Comparison of ENCODE assay signal across 8 mouse cellular contexts in genomic region chr19:46518828-46519621, GRCm38 (mm10). TPM values are rescaled to one million over a fixed set of nuclear protein-coding genes. Genes with fewer than 3 reads are reported as not detected.
DNase-seq lines count a peak whose midpoint lies in the region; ATAC-seq and TF ChIP-seq lines count a peak whose summit lies in the region.

No protein-coding gene starts in this region.

- DNase-seq in heart, postnatal 14 days: no peak
- no peak for DNase-seq in MEL (ENCODE audit: low read depth, low spot score)
- DNase-seq in hindbrain, embryonic 11.5 days (ENCODE audit: low spot score): peak; percentile 11
- DNase-seq in liver, postnatal 0 days: no peak
- no peak for DNase-seq in frontal cortex, adult 2 months (ENCODE audit: extremely low spot score in 1 of 2, low spot score in 1 of 2)
- no peak for DNase-seq in gastrocnemius, adult 8-10 months (ENCODE audit: low spot score in 2 of 2)

- no peak for TF ChIP-seq RAD21 in MEL (IDR thresholded peaks at IDR 0.05; ENCODE audit: low read depth, low read length)

- ATAC-seq in heart, embryonic 14.5 days (ENCODE audit: insufficient number of reproducible peaks, insufficient read depth, low FRiP score, low read depth): no peak
- ATAC-seq in hindbrain, embryonic 11.5 days (ENCODE audit: low FRiP score): no peak
- ATAC-seq in liver, postnatal 0 days: peak; percentile 4; the same call in 1 of the 2 replicates
- ATAC-seq in inflammation-experienced regulatory T-cells, adult 6 months: no peak

- peaks cover 34% of the 10 kb centered on the region for H3K36me3 ChIP-seq in heart, embryonic 14.5 days (ENCODE audit: control insufficient read depth, insufficient read depth, low read length)
- peaks cover 1 to 4% of the 10 kb centered on the region in 2 experiments for H3K36me3 ChIP-seq in MEL (ENCODE audit: control insufficient read depth in 1 of 2, insufficient read depth in 2 of 2, low read length in 2 of 2)
- peaks cover 13% of the 10 kb centered on the region for H3K36me3 ChIP-seq in hindbrain, embryonic 11.5 days (ENCODE audit: control insufficient read depth, insufficient read depth, low read length)
- peaks cover 24% of the 10 kb centered on the region for H3K36me3 ChIP-seq in liver, postnatal 0 days (replicated peaks; ENCODE audit: insufficient read depth, low read length)

- H3K9ac ChIP-seq in heart, embryonic 14.5 days (ENCODE audit: low read length): peak overlapping the region; percentile 69
- no peak overlapping the region for H3K9ac ChIP-seq in MEL (ENCODE audit: control insufficient read depth, low read depth, low read length, poor library complexity, severe bottlenecking)
- H3K9ac ChIP-seq in hindbrain, embryonic 11.5 days (ENCODE audit: low read depth, low read length): peak overlapping the region; percentile 45; the same call in 1 of the 2 replicates
- peak overlapping the region; percentile 35; the same call in 1 of the 2 replicates for H3K9ac ChIP-seq in liver, postnatal 0 days (replicated peaks)

- peaks cover 28 to 41% of the 10 kb centered on the region in 2 experiments for H3K4me1 ChIP-seq in heart, embryonic 14.5 days (ENCODE audit: control insufficient read depth in 2 of 2, insufficient read depth in 2 of 2, low read length in 2 of 2)
- H3K4me1 ChIP-seq in MEL (ENCODE audit: control insufficient read depth in 1 of 2, insufficient read depth in 2 of 2, low read length in 2 of 2): peaks cover 6 to 13% of the 10 kb centered on the region in 2 experiments
- H3K4me1 ChIP-seq in hindbrain, embryonic 11.5 days (replicated peaks; ENCODE audit: control insufficient read depth, insufficient read depth, low read length): peaks cover 20% of the 10 kb centered on the region
- H3K4me1 ChIP-seq in liver, postnatal 0 days (ENCODE audit: insufficient read depth): peaks cover 37% of the 10 kb centered on the region

- H3K9me3 ChIP-seq in heart, embryonic 14.5 days (ENCODE audit: control insufficient read depth, low read length): no peaks in the 10 kb centered on the region
- H3K9me3 ChIP-seq in MEL (replicated peaks; ENCODE audit: insufficient read depth, low read length): no peaks in the 10 kb centered on the region
- H3K9me3 ChIP-seq in hindbrain, embryonic 11.5 days (ENCODE audit: control insufficient read depth, low read length): no peaks in the 10 kb centered on the region
- no peaks in the 10 kb centered on the region for H3K9me3 ChIP-seq in liver, postnatal 0 days (ENCODE audit: low read length)

- no peak for TF ChIP-seq POLR2A in MEL (IDR thresholded peaks at IDR 0.05; ENCODE audit: control insufficient read depth in 1 of 2, insufficient read depth in 1 of 2, low read depth in 1 of 2, low read length in 2 of 2, poor library complexity in 1 of 2)

- intact Hi-C loops in heart, postnatal 14 days (cut with DNase I): no loop called here

- no peaks in the 10 kb centered on the region for H3K27me3 ChIP-seq in heart, embryonic 14.5 days (ENCODE audit: control insufficient read depth, insufficient read depth, low read length)
- no peaks in the 10 kb centered on the region for H3K27me3 ChIP-seq in MEL (ENCODE audit: control insufficient read depth in 1 of 2, insufficient read depth in 2 of 2, low read length in 2 of 2)
- H3K27me3 ChIP-seq in hindbrain, embryonic 11.5 days (ENCODE audit: control insufficient read depth, insufficient read depth, low read length): no peaks in the 10 kb centered on the region
- H3K27me3 ChIP-seq in liver, postnatal 0 days (ENCODE audit: insufficient read depth, low read length): peaks cover 6% of the 10 kb centered on the region; the same call in 1 of the 2 replicates

- H3K79me2 ChIP-seq in MEL (ENCODE audit: control insufficient read depth, insufficient read depth, low read length, poor library complexity): no peaks in the 10 kb centered on the region

- no peak for TF ChIP-seq EP300 in MEL (IDR thresholded peaks at IDR 0.05; ENCODE audit: low read depth in 1 of 2, low read length in 2 of 2)
- no peak for TF ChIP-seq EP300 in liver, postnatal 0 days (IDR thresholded peaks at IDR 0.05; ENCODE audit: low read depth)

- peak overlapping the region; percentile 71 for H3K4me2 ChIP-seq in heart, embryonic 14.5 days (ENCODE audit: low read length)
- H3K4me2 ChIP-seq in hindbrain, embryonic 11.5 days (replicated peaks; ENCODE audit: low read depth, low read length): peak overlapping the region; percentile 32; the same call in 1 of the 2 replicates
- H3K4me2 ChIP-seq in liver, postnatal 0 days (ENCODE audit: low read depth, low read length): peak overlapping the region; percentile 58; the same call in 1 of the 2 replicates

- 8% methylated on average over 5 of the region's 5 CpGs for WGBS in heart, embryonic 14.5 days
- WGBS in hindbrain, embryonic 11.5 days: 16% methylated on average over 5 of the region's 5 CpGs
- WGBS in liver, postnatal 0 days (ENCODE audit: insufficient replicate concordance): 28% methylated on average over 5 of the region's 5 CpGs

- TF ChIP-seq CTCF in MEL (IDR thresholded peaks at IDR 0.05 in 2 of 3, conservative IDR thresholded peaks at IDR 0.05 in 1 of 3; ENCODE audit: control insufficient read depth in 1 of 3, insufficient read depth in 1 of 3, low read depth in 2 of 3, low read length in 3 of 3, poor library complexity in 1 of 3, severe bottlenecking in 1 of 3): no peak
- TF ChIP-seq CTCF in liver, postnatal 0 days (IDR thresholded peaks at IDR 0.05; ENCODE audit: low read depth): no peak

- H3K4me3 ChIP-seq in heart, embryonic 14.5 days (ENCODE audit: control insufficient read depth in 1 of 2, insufficient read depth in 1 of 2, low read depth in 1 of 2, low read length in 2 of 2): 0 out of 4 replicates have a peak overlapping the region, but pooled peaks of 1 of the 2 experiments have one; percentile 18
- H3K4me3 ChIP-seq in MEL (ENCODE audit: control insufficient read depth in 1 of 2, insufficient read depth in 1 of 2, low read depth in 2 of 2, low read length in 2 of 2): no peak overlapping the region
- peak overlapping the region; percentile 10; the same call in 1 of the 2 replicates for H3K4me3 ChIP-seq in hindbrain, embryonic 11.5 days (ENCODE audit: low read depth, low read length)
- H3K4me3 ChIP-seq in liver, postnatal 0 days (ENCODE audit: low read depth, low read length): no peak overlapping the region

- peak overlapping the region in 1 of 2 experiments; percentile 50; a peak in 1 of 4 replicates for H3K27ac ChIP-seq in heart, embryonic 14.5 days (replicated peaks in 1 of 2; ENCODE audit: control insufficient read depth in 1 of 2, insufficient read depth in 1 of 2, low read depth in 2 of 2, low read length in 2 of 2)
- H3K27ac ChIP-seq in MEL (ENCODE audit: control insufficient read depth, low read depth, low read length): no peak overlapping the region
- peak overlapping the region; percentile 80 for H3K27ac ChIP-seq in hindbrain, embryonic 11.5 days (ENCODE audit: low read depth, low read length)
- H3K27ac ChIP-seq in liver, postnatal 0 days (ENCODE audit: low read depth): 0 out of 2 replicates have a peak overlapping the region, but pooled peaks have one; percentile 8

TF ChIP-seq in MEL, 35 proteins besides CTCF, POLR2A, EP300 and RAD21:
- TF ChIP-seq MAFK (IDR thresholded peaks at IDR 0.05; ENCODE audit: borderline replicate concordance, low read depth, low read length) (0 out of 2 replicates have a peak, but pooled peaks have one; percentile 16), ETS1 (IDR thresholded peaks at IDR 0.05; ENCODE audit: low read depth, low read length) (no peak)

RNA-seq across cellular contexts. Expression of gene Trim8, which starts 17.5 kb away (rescaled TPM):
- 23.4 TPM in 2 replicates for polyA plus RNA-seq in heart, embryonic 14.5 days (2014; fragmentation: Nextera tagmentation; extraction: Ambion mirVana)
- total RNA-seq in heart, postnatal 14 days (2021): 10 to 100 TPM; 47.6 to 50.0 TPM
- total RNA-seq in MEL (2012; rRNA removed): 19.1 and 21.2 TPM in 2 replicates
- polyA plus RNA-seq in MEL (2012; ENCODE audit: insufficient read depth in 1 of 2, insufficient read length in 2 of 2, low read depth in 1 of 2, low replicate concordance in 2 of 2, missing spikeins in 1 of 2): 10 to 100 TPM in 1 of 2 experiments, not detected in 1; 57.2 TPM
- 28.4 and 30.6 TPM in 2 replicates for polyA plus RNA-seq in hindbrain, embryonic 11.5 days (2014; fragmentation: Nextera tagmentation; extraction: Ambion mirVana)
- polyA plus RNA-seq in liver, postnatal 0 days (2015; fragmentation: Nextera tagmentation; extraction: Ambion mirVana): 7.9 and 9.8 TPM in 2 replicates
- 58.6 and 60.6 TPM in 2 replicates for polyA plus RNA-seq in frontal cortex, adult 2 months (2012; rRNA removed)
- total RNA-seq in gastrocnemius, adult 8-10 months (2022): 10 to 100 TPM; 22.0 to 24.0 (median 22.7) TPM
- polyA plus RNA-seq in inflammation-experienced regulatory T-cells, adult 6 months (2017; shearing (Covaris generic)): 10 to 100 TPM; 24.1 to 26.3 (median 25.9) TPM

RNA-seq across cellular contexts. Expression of gene Arl3, which starts 54.0 kb away (rescaled TPM):
- 54.4 and 72.5 TPM in 2 replicates for polyA plus RNA-seq in heart, embryonic 14.5 days (2014; fragmentation: Nextera tagmentation; extraction: Ambion mirVana)
- 10 to 100 TPM; 29.7 to 30.0 TPM for total RNA-seq in heart, postnatal 14 days (2021)
- 62.4 and 74.8 TPM in 2 replicates for total RNA-seq in MEL (2012; rRNA removed)
- 100 to 1,000 TPM in 1 of 2 experiments, not detected in 1; 123 TPM for polyA plus RNA-seq in MEL (2012; ENCODE audit: insufficient read depth in 1 of 2, insufficient read length in 2 of 2, low read depth in 1 of 2, low replicate concordance in 2 of 2, missing spikeins in 1 of 2)
- 145 and 160 TPM in 2 replicates for polyA plus RNA-seq in hindbrain, embryonic 11.5 days (2014; fragmentation: Nextera tagmentation; extraction: Ambion mirVana)
- 17.0 and 17.1 TPM in 2 replicates for polyA plus RNA-seq in liver, postnatal 0 days (2015; fragmentation: Nextera tagmentation; extraction: Ambion mirVana)
- polyA plus RNA-seq in frontal cortex, adult 2 months (2012; rRNA removed): 249 and 253 TPM in 2 replicates
- 10 to 100 TPM; 51.1 to 76.4 (median 62.8) TPM for total RNA-seq in gastrocnemius, adult 8-10 months (2022)
- polyA plus RNA-seq in inflammation-experienced regulatory T-cells, adult 6 months (2017; shearing (Covaris generic)): 10 to 100 TPM; 25.9 to 27.1 (median 26.8) TPM

RNA-seq across cellular contexts. Expression of gene Sfxn2, which starts 54.1 kb away (rescaled TPM):
- polyA plus RNA-seq in heart, embryonic 14.5 days (2014; fragmentation: Nextera tagmentation; extraction: Ambion mirVana): 8.0 and 8.8 TPM in 2 replicates
- total RNA-seq in heart, postnatal 14 days (2021): 1 to 10 TPM; 4.1 to 5.3 TPM
- total RNA-seq in MEL (2012; rRNA removed): 16.1 and 20.3 TPM in 2 replicates
- polyA plus RNA-seq in MEL (2012; ENCODE audit: insufficient read depth in 1 of 2, insufficient read length in 2 of 2, low read depth in 1 of 2, low replicate concordance in 2 of 2, missing spikeins in 1 of 2): 10 to 100 TPM; 21.2 to 36.6 TPM
- polyA plus RNA-seq in hindbrain, embryonic 11.5 days (2014; fragmentation: Nextera tagmentation; extraction: Ambion mirVana): 9.3 and 11.1 TPM in 2 replicates
- polyA plus RNA-seq in liver, postnatal 0 days (2015; fragmentation: Nextera tagmentation; extraction: Ambion mirVana): 63.0 and 63.4 TPM in 2 replicates
- 6.0 and 7.5 TPM in 2 replicates for polyA plus RNA-seq in frontal cortex, adult 2 months (2012; rRNA removed)
- 1 to 10 TPM; 1.6 to 3.0 (median 2.8) TPM for total RNA-seq in gastrocnemius, adult 8-10 months (2022)
- polyA plus RNA-seq in inflammation-experienced regulatory T-cells, adult 6 months (2017; shearing (Covaris generic)): 1 to 10 TPM; 3.8 to 9.2 (median 8.7) TPM
